Mouse (Mus musculus) embryonic stem cell, embryonic (primary cell): ENCODE measurements around the gene Nr2f6.

Experiments used
- CTCF ChIA-PET, 4 experiments: fragments of 300-600 bp in 2 of 4; fragments of 350-600 bp in 2 of 4; sonication (Branson Sonifier 250); formaldehyde crosslinking; loops; one replicate each; lab custom pipeline; 2022; ENCODE audit warnings: inconsistent platforms in 2 of 4; lab: Charles Lee
- POLR2A ChIA-PET, 4 experiments: fragments of 300-600 bp in 2 of 4; fragments of 350-600 bp in 2 of 4; sonication (Branson Sonifier 250); formaldehyde crosslinking; loops; one replicate each; lab custom pipeline; 2022; ENCODE audit warnings: antibody characterized with exemption in 4 of 4, inconsistent platforms in 1 of 4; lab: Charles Lee

Nr2f6 gene

GRCm38 (mm10) chr8:71381421-71381970 is at the start of gene Nr2f6:
TSS of gene Nr2f6 (minus strand) at chr8:71381960.
- ChIA-PET CTCF (interaction anchor here in 3 of 4 experiments (0.6 to 1.6 kb wide), 8 partner anchors 8 to 858 kb away, joined by 3 to 5 read pairs (median 3); partner anchors contain the start of genes Babam1 (in 2 of the 3), Ocel1 (in 2 of the 3) and Ap1m1 (in 1 of the 3)), POLR2A (interaction anchor here (0.6 to 2.8 kb wide), 23 partner anchors 8 to 1008 kb away, joined by 3 to 12 read pairs (median 4); partner anchors contain the start of genes Ankle1 (in 2 of the 4), Babam1 (in 2 of the 4), Ocel1 (in 2 of the 4) and Use1 (in 2 of the 4))

- ChIA-PET CTCF (no interaction called here), POLR2A (interaction anchor here in 1 of 4 experiments (0.6 kb wide), 1 partner anchor 137 kb away, joined by 3 read pairs; the partner anchor contains the start of gene Tmem221)
Observed at GRCm38 (mm10) chr8:71422121-71422520, 40.4 kb upstream of the Nr2f6 start.

GRCm38 (mm10) chr8:71411535-71412273 is 29.9 kb upstream of the Nr2f6 start:
- ChIA-PET CTCF (interaction anchor here in 1 of 4 experiments (0.6 kb wide), 1 partner anchor 590 kb away, joined by 3 read pairs; no protein-coding TSS in a partner anchor), POLR2A (interaction anchor here in 2 of 4 experiments (0.7 to 1.4 kb wide), 7 partner anchors 9 to 1114 kb away, joined by 3 to 6 read pairs (median 3); no protein-coding TSS in a partner anchor)

- CTCF ChIA-PET, result no interaction called here
- POLR2A ChIA-PET, result interaction anchor here in 1 of 4 experiments (0.6 to 7.9 kb wide), 3 partner anchors 9 to 158 kb away, joined by 3 to 69 read pairs (median 4); no protein-coding TSS in a partner anchor
Observed at GRCm38 (mm10) chr8:71408231-71408630, 26.5 kb upstream of the Nr2f6 start.

GRCm38 (mm10) chr8:71407441-71407840 is 25.7 kb upstream of the Nr2f6 start:
- ChIA-PET POLR2A (interaction anchor here in 2 of 4 experiments (0.8 to 7.9 kb wide), 7 partner anchors 11 to 163 kb away, joined by 3 to 69 read pairs (median 14); partner anchors contain the start of genes Babam1 (in 2 of the 2), Ushbp1 (in 2 of the 2), Ocel1 (in 1 of the 2) and Use1 (in 1 of the 2)), CTCF (interaction anchor here in 3 of 4 experiments (0.5 to 1.5 kb wide), 12 partner anchors 11 to 563 kb away, joined by 3 to 10 read pairs (median 3); partner anchors contain the start of genes Babam1 (in 2 of the 3), Mrpl34 (in 1 of the 3) and Ocel1 (in 1 of the 3))

- POLR2A ChIA-PET, result interaction anchor here in 3 of 4 experiments (0.5 to 7.9 kb wide), 46 partner anchors 8 to 512 kb away, joined by 3 to 96 read pairs (median 4); partner anchors contain the start of genes Babam1 (in 3 of the 3), Haus8 (in 2 of the 3), Myo9b (in 2 of the 3) and Nr2f6 (in 2 of the 3)
- CTCF ChIA-PET, result interaction anchor here (0.5 to 2.8 kb wide), 23 partner anchors 10 to 562 kb away, joined by 3 to 16 read pairs (median 3); partner anchors contain the start of genes Babam1 (in 2 of the 4), Haus8 (in 1 of the 4), Mrpl34 (in 1 of the 4) and Ocel1 (in 1 of the 4)
Observed at GRCm38 (mm10) chr8:71406099-71407015, 24.6 kb upstream of the Nr2f6 start.

- ChIA-PET CTCF (interaction anchor here (0.5 to 2.8 kb wide), 18 partner anchors 9 to 514 kb away, joined by 3 to 16 read pairs (median 3); partner anchors contain the start of genes Babam1 (in 1 of the 4), Haus8 (in 1 of the 4), Rpl18a (in 1 of the 4) and Ushbp1 (in 1 of the 4)), POLR2A (interaction anchor here (0.5 to 7.9 kb wide), 55 partner anchors 9 to 715 kb away, joined by 3 to 96 read pairs (median 4); partner anchors contain the start of genes Babam1 (in 3 of the 4), Jund (in 2 of the 4), Mrpl34 (in 2 of the 4) and Nr2f6 (in 2 of the 4))
Observed at GRCm38 (mm10) chr8:71405401-71406098, 23.8 kb upstream of the Nr2f6 start, which contains the start of gene Ankle1. TSS of gene Ankle1 (plus strand) at chr8:71406010.

- CTCF ChIA-PET, result interaction anchor here in 2 of 4 experiments (0.8 to 2.8 kb wide), 9 partner anchors 9 to 508 kb away, joined by 3 to 16 read pairs (median 5); partner anchors contain the start of genes Babam1 (in 1 of the 2), Rpl18a (in 1 of the 2) and Ushbp1 (in 1 of the 2)
- POLR2A ChIA-PET, result interaction anchor here (0.5 to 7.9 kb wide), 50 partner anchors 8 to 714 kb away, joined by 3 to 96 read pairs (median 4); partner anchors contain the start of genes Babam1 (in 3 of the 4), Jund (in 2 of the 4), Mrpl34 (in 2 of the 4) and Nr2f6 (in 2 of the 4)
Observed at GRCm38 (mm10) chr8:71404951-71405351, 23.2 kb upstream of the Nr2f6 start.

GRCm38 (mm10) chr8:71404011-71404410 is 22.3 kb upstream of the Nr2f6 start:
- ChIA-PET CTCF (interaction anchor here in 2 of 4 experiments (0.5 to 2.8 kb wide), 5 partner anchors 17 to 507 kb away, joined by 3 to 16 read pairs (median 5); partner anchors contain the start of gene Rpl18a (in 1 of the 2)), POLR2A (interaction anchor here in 3 of 4 experiments (0.6 to 7.9 kb wide), 20 partner anchors 9 to 1426 kb away, joined by 3 to 96 read pairs (median 4); partner anchors contain the start of genes Use1 (in 2 of the 3), Babam1 (in 1 of the 3), Nr2f6 (in 1 of the 3) and Ocel1 (in 1 of the 3))

- POLR2A ChIA-PET, result interaction anchor here in 3 of 4 experiments (0.6 to 7.9 kb wide), 21 partner anchors 8 to 1425 kb away, joined by 3 to 96 read pairs (median 4); partner anchors contain the start of genes Use1 (in 2 of the 3), Babam1 (in 1 of the 3), Ocel1 (in 1 of the 3) and Ushbp1 (in 1 of the 3)
Observed at GRCm38 (mm10) chr8:71403107-71403885, 21.5 kb upstream of the Nr2f6 start.

GRCm38 (mm10) chr8:71402446-71402964 is 20.7 kb upstream of the Nr2f6 start:
- POLR2A ChIA-PET, result interaction anchor here in 3 of 4 experiments (0.6 to 7.9 kb wide), 11 partner anchors 10 to 133 kb away, joined by 3 to 96 read pairs (median 4); partner anchors contain the start of genes Ocel1 (in 1 of the 3) and Use1 (in 1 of the 3)
- CTCF ChIA-PET, result interaction anchor here in 3 of 4 experiments (0.6 to 1.7 kb wide), 4 partner anchors 24 to 758 kb away, joined by 3 to 5 read pairs (median 4); partner anchors contain the start of gene Ocel1 (in 1 of the 3)

More at GRCm38 (mm10) chr8:71403107-71403885, 21.5 kb upstream of the Nr2f6 start:
- CTCF ChIA-PET, result interaction anchor here (0.5 to 2.8 kb wide), 7 partner anchors 16 to 112 kb away, joined by 3 to 16 read pairs (median 4); partner anchors contain the start of genes Mrpl34 (in 1 of the 4) and Ocel1 (in 1 of the 4)

- CTCF ChIA-PET, result no interaction called here
- POLR2A ChIA-PET, result interaction anchor here in 2 of 4 experiments (5.2 to 7.9 kb wide), 2 partner anchors 12 to 13 kb away, joined by 69 to 96 read pairs; no protein-coding TSS in a partner anchor
Observed at GRCm38 (mm10) chr8:71401454-71401853, 19.7 kb upstream of the Nr2f6 start.

- ChIA-PET CTCF (no interaction called here), POLR2A (interaction anchor here in 3 of 4 experiments (0.5 to 2.2 kb wide), 5 partner anchors 13 to 117 kb away, joined by 3 to 8 read pairs (median 3); no protein-coding TSS in a partner anchor)
Observed at GRCm38 (mm10) chr8:71400826-71401225, 19.1 kb upstream of the Nr2f6 start.

GRCm38 (mm10) chr8:71397701-71398100 is 15.9 kb upstream of the Nr2f6 start:
- CTCF ChIA-PET, result interaction anchor here in 3 of 4 experiments (0.8 to 2.8 kb wide), 4 partner anchors 8 to 13 kb away, joined by 3 to 20 read pairs (median 3); no protein-coding TSS in a partner anchor
- POLR2A ChIA-PET, result interaction anchor here in 3 of 4 experiments (0.6 to 5.6 kb wide), 21 partner anchors 8 to 757 kb away, joined by 3 to 45 read pairs (median 7); partner anchors contain the start of genes Ankle1 (in 3 of the 3), Arrdc2 (in 1 of the 3), Map1s (in 1 of the 3) and Nr2f6 (in 1 of the 3)
